Mouse (Mus musculus): ENCODE data around the gene Fgf13.

- no peak for TF ChIP-seq CTCF (IDR thresholded peaks at IDR 0.05; ENCODE audit: borderline replicate concordance, insufficient read depth, low read length)
- no peak for TF ChIP-seq POLR2A (IDR thresholded peaks at IDR 0.05; ENCODE audit: low read depth, low read length)
These were observed 388.7 kb downstream of the Fgf13 start for GRCm38 (mm10) chrX:59179081-59179596.
